Mouse (Mus musculus) erythroid progenitor cell, adult 5-6 weeks (primary cell): Measurements from ENCODE around the gene Ppp2r2c. TPM values are rescaled to one million over a fixed set of nuclear protein-coding genes. Genes with fewer than 3 reads are reported as not detected.

Experiments used
- ATAC-seq: replicated peaks from 2 replicates; pipeline ENCODE4 v1.8.0; 2016; ENCODE audit warnings: moderate number of reproducible peaks, mild to moderate bottlenecking, moderate TSS enrichment, inconsistent platforms; ENCODE audit not compliant: poor library complexity, low FRiP score, severe bottlenecking
- total RNA-seq, 2 experiments: library from RNA; stranded (forward) in 1 of 2; stranded (reverse) in 1 of 2; fragments of 150-400 nt in 1 of 2; fragments of 186-747, 209-891 nt in 1 of 2; gene quantifications; 2 replicates each; pipeline versions ENCODE4 v1.2.3 to v1.2.4; 2015 to 2017; ENCODE audit warnings: low replicate concordance in 2 of 2

Ppp2r2c gene
- total RNA-seq, 2 experiments from 2014 or later: not detected

DNA sequence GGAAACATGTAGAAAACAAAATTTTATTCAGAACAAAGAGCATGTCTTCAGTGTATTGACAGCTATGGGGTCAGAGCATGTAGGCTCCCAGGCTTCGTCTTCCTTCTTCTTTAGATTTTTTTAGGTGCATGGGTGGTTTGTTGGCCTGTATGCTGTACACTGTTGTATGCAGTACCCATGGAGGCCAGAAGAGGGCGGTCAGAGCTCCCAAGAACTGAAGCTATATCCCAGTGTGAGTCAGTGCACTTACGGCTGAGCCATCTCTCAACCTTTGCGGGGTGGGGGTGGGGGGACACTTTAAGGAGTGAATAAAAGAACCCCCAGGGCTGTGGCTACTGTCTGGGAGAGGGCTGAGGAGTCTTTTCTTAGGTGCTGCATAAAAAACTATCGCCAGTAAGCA lies 90.5 kb downstream of the Ppp2r2c start:
- ATAC-seq: peak; percentile 60; the same call in 1 of the 2 replicates

- no peak for ATAC-seq
Observed at GRCm38 (mm10) chr5:36960501-36960900, 92.2 kb downstream of the Ppp2r2c start.

GRCm38 (mm10) chr5:36971587-36971986 lies 103.3 kb downstream of the Ppp2r2c start:
- no peak for ATAC-seq

DNA sequence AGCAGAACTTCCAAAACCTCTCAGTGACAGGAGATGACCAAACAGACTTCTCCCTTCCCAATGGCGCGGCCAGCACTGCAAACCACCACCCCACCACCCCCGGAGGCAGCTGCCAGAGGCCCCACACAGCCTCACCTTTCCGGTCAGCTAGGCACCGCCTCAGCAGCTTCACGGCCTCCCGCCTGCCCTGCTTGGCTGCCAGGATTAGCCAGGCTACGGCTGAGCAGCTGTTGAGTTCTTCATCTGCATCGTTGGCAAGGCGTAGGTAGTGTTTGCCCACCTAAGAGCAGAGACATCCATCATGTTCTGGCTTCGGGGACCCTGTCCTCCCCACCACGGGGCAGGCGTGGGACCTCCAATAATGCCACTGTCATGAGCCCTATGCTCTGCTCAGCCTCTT lies 107.0 kb downstream of the Ppp2r2c start:
- no peak for ATAC-seq

DNA sequence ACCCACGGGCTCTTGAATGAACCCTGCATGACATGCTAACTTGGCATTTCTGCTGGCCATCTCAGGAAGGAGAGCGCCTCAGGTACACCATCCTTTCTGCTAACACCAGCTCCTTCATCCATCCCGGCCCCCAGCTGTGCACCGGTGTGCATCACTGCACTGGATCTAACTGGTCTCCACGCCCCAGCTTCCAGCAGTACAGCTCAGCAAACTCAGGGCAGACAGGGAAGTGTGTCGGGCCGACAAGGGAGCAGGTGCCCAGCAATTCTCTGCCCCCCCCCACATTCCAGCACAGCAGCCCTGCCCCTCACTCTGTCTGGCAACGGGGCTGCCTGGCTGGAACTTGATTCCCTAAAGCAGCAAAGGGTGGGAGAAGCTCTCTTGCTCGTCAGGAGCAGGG lies 109.5 kb downstream of the Ppp2r2c start:
- ATAC-seq: no peak

DNA sequence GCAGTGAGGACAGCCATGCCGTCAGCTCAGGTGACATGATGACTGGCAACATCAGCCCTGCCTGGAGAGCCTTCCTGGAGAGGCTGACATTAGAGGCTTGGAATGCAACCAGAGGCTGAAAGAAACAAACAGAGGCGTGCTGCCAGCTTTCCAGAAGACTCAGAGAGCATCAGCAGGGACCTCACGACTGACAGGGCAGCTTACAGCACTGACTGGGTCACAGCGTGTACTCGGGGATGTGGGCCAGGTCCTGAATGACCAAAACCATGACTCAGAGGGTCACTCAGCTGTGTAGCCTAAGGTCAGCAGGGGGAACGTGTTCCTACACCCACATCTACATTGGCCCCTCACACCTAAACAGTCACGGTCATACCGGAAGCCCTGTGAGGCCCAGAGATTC lies 110.7 kb downstream of the Ppp2r2c start:
- no peak for ATAC-seq

- no peak for ATAC-seq
Observed at GRCm38 (mm10) chr5:36979631-36980030, 111.3 kb downstream of the Ppp2r2c start.

DNA sequence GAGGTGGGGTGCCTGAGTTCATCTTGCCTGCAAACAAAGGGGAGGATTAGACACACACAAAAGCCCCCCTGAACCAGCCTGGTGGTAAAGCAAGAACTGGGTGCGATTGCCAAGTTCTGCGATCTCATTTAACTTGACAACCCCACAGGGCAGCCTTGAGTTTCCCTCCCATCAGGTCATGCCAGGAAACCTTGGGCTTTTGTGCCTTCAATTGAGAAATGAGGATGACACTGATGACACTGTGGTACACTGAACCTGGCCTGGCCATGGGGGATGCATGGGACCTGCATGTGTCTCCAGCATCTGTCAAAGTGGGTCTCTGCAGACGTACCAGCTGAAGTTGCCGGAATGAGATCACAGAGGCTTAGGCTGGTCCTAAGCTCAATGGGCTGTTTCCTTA lies 114.0 kb downstream of the Ppp2r2c start:
- ATAC-seq: no peak

GRCm38 (mm10) chr5:36986617-36987016 lies 118.3 kb downstream of the Ppp2r2c start:
- no peak for ATAC-seq

- ATAC-seq: no peak
Observed at GRCm38 (mm10) chr5:36988124-36988780, 119.9 kb downstream of the Ppp2r2c start.

DNA sequence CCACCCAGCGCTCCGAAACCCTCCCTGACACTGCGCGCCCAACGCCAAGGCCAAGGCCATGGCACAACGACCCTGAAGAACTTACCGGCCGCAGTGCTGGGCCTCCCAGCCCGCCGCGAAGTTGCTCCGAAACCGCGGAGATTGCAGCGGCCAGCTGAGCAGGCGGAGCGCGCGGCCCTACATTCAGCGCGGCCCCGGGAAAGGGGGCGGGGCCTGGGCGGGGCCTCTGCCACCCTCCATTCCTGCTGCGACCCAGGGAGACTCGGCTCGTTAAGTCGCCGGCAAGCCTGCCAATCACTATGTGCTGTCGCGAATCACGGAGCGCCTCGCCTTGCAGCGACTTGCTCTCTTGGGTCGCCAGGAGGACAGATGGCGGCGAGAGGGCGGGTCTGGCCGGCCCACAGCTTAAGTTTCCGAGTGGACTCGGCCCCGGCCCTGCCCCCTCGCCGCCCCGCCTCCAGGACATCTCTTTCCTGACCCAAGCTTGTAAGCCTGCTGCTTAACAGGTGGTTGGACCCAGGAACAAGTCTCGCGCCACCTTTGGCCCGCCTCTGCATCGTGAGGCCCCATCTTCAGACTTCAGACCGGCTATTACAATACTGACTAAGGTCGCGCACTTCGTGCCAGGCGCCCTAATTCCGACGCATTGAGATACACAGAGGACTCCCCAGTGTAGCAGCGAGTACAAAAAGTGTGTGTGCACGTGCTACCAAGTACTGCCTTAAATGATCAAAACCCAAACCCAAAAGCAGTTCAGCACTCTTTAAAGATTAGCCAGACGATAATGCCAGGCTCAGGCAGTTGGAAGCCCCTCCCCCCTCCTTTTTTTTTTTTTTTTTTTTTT lies 120.7 kb downstream of the Ppp2r2c start, which contains the start of gene Wfs1:
Wfs1 (minus strand) TSS at position 425 of the 844 bp plus-strand sequence.
- ATAC-seq: no peak

GRCm38 (mm10) chr5:36989625-36989977 lies 121.3 kb downstream of the Ppp2r2c start:
- no peak for ATAC-seq

- ATAC-seq: no peak
Observed at GRCm38 (mm10) chr5:36990196-36990595, 121.9 kb downstream of the Ppp2r2c start.

DNA sequence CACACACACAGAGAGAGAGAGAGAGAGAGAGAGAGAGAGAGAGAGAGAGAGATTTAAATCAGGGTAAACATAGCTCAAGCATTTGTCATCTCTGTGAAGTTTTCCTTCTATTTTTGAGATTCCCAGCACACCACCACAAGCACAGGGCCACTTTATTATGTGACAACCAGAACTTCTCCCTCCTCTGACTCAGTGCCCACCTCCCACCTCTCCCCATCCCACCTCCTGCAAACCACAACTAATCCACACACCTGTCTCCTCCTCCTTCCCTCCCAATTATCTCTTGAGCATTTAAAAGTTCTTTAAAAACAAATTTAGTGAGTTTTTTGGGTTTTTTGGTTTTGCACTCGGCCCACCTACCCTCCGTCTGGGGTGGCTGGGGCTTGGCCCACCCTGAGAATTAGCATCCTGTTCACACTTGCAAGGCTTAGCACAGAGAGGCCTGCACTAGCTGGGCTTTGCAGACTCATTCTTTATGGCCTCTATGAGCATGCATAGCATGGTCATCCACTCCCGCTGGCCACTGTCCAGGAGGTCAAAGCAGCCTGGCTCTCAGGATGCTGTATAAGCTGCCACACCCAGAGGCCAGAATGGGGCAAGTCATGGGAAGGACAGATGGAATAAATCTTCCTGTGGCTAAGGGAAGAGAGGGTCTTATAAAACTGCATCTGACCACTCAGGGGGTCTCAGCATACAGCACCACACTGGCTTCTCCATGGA lies 122.5 kb downstream of the Ppp2r2c start:
- ATAC-seq: no peak

GRCm38 (mm10) chr5:36996410-36996809 lies 128.1 kb downstream of the Ppp2r2c start:
- no peak for ATAC-seq

- no peak for ATAC-seq
Observed at GRCm38 (mm10) chr5:36997996-36998395, 129.7 kb downstream of the Ppp2r2c start.

GRCm38 (mm10) chr5:37001002-37001401 lies 132.7 kb downstream of the Ppp2r2c start:
- ATAC-seq: no peak

- 0 out of 2 replicates have a peak, but pooled peaks have one; percentile 42 for ATAC-seq
Observed at GRCm38 (mm10) chr5:37002001-37002400, 133.7 kb downstream of the Ppp2r2c start.
